Mouse (Mus musculus) urinary bladder, postnatal 10 days (tissue): ENCODE measurements around the gene C130074G19Rik.

Source experiments
- DNase-seq: peaks from one replicate; pipeline ENCODE4 v3.0.0; 2022; ENCODE audit warnings: low spot score

Gene C130074G19Rik

DNA sequence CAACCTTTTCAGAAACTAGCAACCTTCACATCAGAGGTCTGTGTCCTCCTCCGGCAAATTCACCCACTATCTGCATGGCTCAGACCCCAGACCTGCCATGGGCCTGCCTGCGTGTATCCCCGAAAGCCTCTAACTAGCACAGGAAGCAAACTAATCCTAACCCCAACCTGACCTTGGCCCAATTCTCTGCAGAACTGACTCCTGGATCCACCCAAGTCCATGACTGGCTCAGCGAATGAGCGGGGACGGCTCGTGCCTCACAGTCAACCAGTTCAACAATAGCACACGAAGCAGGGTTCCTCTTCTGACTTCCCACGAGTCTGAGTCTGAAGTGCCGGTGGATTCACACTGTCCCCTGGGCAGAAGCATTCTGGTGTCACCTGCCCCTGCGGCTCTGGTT is 9.1 kb downstream of the C130074G19Rik start:
- no peak for DNase-seq

DNA sequence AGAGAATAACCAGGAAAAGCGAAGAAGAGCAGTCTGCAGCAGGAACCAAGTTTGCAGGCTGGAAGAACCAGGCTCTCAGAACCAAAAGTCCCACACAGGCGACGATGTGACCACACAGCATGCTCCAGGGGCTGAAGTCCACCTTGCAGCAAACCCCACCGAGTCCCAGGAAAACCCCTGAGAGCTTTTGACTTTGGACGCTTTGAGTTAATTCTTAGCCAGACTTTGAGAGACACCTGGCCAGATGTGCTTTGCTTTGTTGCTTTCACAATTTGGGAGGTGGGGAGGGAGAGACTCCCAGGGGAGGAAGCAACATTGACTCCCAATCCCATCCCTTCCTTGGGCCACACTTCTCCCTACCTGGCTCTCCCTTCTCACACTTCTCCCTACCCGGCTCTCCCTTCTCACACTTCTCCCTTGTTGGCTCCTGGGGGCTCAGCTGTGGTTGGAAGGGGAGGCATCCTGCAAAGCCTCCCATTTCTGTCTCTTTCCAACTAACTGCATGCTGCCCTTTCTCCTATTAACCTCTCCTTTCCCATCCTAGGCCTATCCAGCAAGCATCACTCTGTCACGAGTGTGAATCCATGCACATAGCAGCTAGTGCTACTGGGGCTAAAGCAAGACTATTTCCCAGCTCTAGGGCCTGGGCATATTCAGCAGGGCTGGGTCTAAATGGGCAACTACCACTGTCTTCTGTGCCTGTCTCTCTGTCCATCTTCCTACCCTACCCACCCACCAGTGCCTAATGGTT is 10.8 kb downstream of the C130074G19Rik start:
- DNase-seq = no peak

DNA sequence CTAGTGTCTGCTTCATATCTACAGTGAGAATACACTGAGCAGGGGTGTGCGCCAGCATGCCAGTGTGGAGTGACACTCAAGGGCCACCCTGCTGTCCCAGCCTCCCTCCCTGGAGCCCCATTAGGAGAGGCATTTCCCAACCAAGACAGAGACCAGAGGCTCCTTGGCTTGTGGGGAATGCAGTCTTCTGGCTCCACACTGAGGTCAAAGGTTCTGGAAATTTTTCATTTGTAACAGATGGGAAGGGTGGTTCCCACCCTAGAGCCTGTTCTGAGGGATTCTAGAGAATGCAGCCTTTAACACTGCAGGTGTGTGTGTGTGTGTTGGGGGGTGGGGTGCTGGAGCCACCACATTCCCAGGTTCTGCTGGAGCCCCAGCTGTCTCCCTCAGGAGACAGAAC is 11.5 kb downstream of the C130074G19Rik start:
- no peak for DNase-seq

DNA sequence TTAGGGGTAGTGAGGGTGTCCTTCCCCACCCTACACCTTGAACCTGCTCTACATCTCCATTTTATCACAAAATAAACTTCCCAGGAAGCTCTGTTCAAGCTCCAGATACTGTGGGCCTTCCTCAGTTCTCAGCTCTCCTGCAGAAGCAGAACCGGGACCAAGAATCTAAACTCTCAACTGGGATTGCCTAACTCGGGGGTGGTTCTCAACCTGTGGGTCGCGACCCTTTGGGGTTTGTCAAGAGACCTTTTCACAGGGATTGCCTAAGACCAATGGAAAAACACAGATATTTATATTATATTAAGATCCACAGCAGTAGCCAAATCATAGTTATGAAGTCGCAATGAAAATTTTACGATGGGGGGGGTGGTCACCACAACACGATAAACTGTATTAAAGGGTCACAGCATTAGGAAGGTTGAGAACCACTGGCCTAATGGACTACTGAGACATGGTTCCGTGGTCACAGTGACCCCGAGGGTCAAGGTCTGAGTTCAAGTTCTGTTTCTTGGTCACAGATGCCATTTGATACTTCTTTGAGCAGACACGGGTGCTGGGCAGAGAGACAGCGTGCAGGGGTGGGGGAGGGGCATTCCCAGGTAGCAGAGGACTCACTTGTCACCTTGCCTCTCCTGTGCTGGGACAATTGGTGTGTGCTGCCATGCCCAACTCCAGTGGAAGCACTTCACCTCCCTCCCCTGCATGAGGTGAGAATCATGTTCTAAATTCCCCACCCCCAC is 12.2 kb downstream of the C130074G19Rik start:
- no peak for DNase-seq

DNA sequence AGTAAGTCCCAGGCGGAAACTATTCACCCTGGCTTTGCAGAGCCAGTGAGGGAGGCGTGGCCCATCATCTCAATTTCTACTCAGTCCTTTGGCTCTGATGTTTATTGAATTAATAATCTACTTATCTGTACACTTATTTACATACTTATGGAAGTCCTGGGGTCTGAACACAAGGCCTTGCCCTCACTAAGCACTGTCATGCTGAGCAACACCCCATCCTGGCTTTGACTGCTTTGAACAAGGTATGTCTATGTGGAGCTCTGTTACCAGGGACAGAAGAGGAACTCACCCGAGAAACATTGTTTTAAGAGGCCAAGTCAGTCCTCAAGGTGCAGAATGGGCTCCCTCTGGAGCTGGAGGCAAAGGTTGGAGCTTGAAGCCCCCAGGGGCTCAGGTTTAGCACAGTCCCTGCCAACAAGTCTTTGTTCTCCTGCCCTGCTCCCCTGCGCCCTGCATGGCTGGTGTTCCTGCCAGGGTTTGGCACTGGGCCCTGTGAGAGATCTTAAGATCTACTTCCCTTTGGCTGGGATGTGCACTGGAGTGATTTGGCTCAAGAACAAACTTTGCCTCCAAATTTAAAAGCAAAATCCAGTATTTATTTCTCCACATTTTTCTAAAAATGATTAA is 13.0 kb downstream of the C130074G19Rik start:
- DNase-seq = no peak

DNA sequence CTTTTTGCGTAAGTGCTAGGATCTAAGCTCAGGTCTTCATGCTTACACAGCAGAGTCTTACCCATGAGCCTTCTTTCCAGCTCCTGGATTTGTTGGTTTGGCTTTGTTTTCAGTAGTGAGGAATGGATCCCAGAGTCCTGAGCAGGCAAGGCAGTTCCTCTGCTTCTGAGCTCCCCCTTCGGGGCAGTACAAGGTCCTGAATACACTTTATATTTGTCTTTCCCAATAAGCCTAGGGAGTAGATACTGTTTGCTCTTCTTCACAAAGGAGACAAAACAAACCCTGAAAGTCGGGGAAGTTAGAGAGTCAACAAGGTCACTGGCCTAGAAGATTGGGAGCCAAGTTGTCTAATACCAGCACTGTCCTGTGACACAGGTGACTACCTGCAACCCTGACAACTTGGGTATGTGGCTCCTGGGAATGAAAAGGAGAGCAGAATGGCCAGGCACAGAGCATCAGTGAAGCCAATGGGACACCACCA is 15.3 kb downstream of the C130074G19Rik start:
- no peak for DNase-seq

DNA sequence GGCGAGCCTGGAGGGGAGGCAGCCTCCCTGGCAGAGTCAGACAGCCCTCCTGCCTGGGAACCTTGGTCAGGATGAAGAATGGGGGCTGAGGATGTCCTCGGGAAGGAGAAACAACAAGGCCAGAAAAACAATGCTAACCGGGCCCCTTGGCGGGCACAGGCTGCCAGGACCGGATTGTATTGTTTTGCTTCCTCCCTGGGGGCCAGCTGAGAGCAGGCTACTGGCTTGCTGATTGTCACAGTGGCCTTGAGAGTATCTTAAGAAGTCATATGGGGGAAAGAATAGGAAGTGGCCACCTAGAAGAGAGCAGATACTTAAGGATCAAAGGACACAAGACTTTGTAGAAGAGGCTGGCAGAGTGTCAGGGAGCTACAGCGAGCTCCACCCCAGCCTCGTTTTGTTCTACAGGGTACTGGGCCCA is 18.6 kb downstream of the C130074G19Rik start:
- DNase-seq = no peak

DNA sequence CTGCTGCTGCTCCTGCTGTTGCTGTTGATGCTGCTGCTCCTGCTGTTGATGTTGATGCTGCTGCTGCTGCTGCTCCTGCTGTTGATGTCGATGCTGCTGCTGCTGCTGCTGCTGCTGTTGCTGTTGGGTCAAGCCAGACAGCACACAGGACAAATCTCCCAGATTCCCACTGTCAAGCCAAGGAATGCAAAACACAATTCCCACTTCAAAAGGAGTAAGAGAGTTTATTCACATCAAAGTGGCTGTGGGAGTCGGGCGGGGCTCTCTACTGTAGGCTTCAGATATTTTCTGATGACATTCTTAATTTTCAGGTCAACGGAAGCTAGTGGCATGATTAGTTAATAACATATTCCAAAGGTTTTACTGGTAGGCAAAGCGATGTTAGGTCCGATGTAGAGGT is 20.4 kb downstream of the C130074G19Rik start:
- DNase-seq = no peak

DNA sequence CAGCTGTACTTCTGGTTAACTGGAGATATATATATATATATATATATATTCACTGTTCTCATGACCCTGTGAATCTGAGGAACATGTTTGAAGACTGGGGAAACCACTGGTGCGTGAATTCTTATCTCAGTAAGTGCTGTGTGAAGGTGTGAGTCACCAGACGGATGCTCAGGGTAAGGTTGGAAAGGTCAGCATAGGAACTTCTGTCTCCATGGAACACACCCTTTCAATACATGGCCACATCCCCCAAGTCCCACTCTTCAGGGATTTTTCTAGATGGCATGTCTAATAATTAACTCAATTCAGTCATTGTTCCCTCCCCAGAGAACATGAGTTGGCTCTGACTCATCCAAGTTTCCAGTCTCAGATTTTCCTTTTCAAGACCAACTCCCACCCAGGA is 21.5 kb downstream of the C130074G19Rik start:
- DNase-seq = no peak

DNA sequence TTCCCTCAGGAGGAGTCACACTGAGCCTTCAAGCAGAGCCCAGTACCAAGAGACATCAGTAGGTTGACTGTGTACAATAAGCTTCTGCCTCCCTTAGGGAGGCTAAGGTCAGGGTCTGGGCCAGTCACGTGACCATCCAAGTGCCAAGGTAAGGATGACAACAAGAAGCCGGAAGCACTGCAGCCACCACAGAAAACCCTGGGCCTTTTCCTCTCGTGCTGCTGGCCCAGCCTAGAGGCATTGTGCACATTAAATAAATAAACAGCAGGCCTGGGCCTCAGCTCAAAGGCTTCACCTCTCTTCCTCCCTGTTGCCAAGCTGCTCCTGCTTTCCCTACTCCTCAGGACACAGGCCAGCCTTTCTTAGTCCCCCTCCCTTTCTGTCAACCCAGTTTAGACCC is 22.7 kb downstream of the C130074G19Rik start:
- no peak for DNase-seq

DNA sequence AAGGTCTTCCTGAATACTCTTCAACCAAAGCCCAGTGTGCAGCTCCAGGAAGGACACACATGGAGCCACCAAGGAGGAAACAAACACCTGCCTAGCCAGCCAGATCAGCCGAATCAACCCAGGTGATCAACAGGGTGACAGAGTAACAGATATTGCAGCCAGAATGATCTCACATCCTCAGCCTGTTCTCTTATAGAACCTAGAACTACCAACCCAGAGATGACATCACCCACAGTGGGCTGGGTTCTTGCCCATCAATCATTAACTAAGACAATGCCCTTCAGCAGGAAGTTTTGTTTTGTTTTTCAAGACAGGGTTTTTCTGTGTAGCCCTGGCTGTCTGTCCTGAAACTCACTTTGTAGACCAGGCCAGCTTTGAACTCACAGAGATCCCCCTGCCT is 24.8 kb downstream of the C130074G19Rik start:
- no peak for DNase-seq

DNA sequence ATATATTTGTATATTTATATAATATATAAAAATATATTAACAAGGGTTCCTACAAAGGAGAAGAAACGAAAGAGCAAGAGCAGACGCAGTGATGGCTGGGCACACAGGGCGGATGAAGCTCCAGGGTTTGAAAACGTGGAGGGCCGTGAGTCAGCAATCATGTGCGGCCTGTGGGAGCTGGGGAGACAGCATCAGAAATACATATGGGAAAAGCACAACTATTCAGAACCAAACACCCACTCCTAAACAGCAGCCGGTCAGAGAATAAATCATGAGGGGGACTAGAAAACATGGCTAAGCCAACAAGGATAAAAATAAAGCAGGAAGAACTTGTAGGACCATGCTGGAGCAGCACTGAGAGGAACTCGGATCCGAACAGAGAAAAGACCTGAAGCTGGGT is 25.8 kb downstream of the C130074G19Rik start:
- no peak for DNase-seq

DNA sequence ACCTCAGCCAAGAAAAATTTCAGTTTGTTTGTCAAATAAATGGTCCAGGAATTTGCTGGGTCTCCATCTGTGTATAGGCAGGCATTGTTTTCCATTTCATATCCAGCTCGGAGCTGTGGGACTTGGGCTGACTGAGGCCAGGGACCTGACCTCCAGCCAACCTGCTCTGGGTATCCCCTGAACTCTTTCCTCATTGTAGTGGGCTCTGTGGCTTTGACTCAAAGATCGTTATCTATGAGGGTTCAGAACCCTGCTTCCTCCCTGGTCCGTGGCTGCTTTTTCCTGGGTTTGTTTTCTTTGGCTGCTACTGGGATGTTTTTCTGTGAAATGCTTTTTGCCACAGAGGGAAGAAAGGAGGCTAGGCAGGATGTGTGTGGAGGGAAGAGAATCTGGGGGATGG is 29.1 kb downstream of the C130074G19Rik start:
- no peak for DNase-seq

DNA sequence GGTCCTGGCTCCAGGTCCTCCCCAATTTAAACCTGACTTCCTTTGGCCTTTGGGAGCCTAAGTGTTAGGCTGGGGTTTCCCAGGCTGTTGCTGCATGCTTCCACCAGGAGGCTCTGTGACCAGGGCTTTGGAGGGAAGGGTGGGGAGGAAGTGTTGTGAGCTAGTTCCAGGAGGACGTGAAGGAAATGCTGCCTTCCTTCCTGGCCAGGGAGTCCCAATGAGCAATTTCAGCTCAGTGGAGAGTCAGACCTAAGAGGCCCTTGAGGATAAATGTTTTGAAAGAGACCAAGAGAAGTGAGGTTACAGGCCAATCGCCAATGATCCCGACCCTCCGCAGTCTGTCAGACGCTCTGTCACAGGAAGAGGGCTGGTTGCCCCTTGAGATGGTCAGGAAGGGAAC is 29.7 kb downstream of the C130074G19Rik start:
- DNase-seq = no peak

DNA sequence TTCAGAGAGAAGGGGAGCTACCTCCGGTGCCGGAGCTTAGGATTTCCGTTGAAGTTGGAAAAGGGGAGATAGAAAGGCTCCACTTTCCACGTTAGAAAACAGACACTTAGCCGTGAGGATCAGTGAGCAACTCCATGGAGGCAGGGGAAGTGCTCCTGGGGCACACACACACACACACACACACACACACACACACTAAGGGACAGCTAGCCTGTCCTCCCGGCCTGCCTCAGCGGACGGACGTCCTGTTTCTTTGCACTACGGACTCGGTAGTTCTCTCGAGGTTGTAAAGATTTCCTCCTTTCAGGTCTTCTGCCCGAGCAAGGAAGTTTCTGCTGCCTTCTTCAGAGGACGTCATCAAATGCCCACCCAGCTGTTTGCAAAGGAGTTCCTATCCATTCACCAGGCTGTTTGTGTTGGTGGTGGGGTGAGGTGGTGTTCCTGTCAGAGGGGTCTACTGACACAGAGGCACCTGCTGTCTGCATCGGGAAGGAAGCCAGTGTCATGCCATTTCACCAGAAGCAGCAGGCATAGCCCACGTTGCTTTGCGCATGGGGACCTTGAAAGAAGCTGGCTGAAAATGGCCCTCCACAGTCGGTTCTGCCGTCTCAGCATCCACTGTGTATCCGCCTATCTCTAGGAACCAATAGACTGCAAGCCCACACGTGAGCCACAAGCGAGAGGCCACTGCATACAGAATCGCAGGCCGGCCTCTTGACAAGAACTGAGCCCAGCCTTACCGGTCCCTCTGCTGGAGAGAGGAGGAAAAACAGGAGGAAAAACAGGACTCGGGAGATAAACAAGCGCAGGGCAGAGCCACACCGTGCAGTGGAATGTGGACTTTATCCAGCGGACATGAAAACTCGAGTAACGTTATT is 31.0 kb downstream of the C130074G19Rik start:
- no peak for DNase-seq

DNA sequence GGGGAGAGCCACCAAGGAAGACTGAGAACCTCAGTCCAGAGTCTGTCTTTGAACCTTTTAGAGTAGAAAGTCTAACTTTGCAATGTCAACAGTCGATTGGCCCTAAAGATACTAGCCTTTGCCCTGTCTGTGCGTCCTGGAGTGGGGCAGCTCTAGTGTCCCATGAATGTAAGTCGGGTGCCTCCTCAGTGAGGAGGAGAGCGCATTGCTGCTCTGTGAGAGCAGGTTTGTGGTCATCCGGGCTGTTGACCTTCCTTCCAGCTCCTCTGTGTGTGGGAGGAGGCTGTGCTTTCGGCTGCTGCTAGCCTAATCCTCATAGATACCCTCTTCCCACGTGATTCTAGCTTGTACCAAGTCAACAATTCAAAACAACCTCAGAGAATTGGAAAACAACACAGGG is 31.9 kb downstream of the C130074G19Rik start:
- DNase-seq = no peak

DNA sequence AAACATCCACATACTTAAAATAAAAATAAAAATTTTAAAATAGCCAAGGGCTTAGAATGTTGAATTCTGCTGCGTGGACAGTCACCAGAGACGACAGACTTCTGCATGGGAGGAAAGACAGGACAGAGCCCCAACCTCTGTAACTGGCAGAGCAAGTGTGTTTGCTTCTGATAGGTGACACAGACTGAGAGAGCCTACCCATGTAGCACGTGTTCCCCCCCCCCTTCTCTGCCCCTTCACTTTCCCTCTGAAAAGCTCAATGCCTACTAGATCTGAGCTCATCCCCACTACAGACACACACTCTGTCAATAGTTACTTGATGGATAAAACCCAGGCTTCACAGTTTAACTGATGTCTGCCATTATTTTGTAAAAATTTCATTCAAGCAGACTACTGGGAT is 36.0 kb downstream of the C130074G19Rik start:
- no peak for DNase-seq

DNA sequence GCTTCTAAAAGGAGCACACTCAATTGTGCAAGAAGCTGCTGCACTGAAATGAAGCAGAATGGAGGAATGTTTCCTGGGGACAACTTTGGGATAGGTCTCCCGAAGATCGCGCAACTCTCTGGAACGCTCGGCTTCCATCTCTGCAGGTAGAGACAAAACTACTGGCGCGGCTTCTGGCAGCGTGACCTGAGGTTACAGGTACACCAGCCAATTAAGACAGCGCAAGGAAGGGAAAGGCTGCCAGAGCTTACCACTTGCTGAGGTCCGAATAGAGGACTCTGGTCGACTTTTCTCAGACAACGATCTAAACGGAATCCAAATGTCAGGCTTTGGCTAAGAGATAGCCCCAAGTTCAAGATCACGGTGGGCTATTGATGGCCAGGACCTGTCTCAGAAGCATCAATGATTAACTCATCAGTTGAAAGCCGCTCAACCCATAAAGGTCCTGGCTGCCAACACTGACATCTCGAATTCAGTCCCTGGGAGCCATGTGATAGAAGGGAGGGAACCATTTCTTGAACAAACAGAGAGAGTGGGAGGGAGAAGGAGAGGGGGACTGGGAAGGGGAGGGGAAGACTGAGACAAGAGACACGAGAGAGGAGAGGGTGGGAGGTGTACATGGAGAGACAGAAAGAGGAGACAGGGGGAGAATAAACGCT is 36.8 kb downstream of the C130074G19Rik start, which contains the start of gene Marc2:
Gene Marc2, minus strand, starts transcription at position 360 of the 659 bp plus-strand sequence.
- no peak for DNase-seq

DNA sequence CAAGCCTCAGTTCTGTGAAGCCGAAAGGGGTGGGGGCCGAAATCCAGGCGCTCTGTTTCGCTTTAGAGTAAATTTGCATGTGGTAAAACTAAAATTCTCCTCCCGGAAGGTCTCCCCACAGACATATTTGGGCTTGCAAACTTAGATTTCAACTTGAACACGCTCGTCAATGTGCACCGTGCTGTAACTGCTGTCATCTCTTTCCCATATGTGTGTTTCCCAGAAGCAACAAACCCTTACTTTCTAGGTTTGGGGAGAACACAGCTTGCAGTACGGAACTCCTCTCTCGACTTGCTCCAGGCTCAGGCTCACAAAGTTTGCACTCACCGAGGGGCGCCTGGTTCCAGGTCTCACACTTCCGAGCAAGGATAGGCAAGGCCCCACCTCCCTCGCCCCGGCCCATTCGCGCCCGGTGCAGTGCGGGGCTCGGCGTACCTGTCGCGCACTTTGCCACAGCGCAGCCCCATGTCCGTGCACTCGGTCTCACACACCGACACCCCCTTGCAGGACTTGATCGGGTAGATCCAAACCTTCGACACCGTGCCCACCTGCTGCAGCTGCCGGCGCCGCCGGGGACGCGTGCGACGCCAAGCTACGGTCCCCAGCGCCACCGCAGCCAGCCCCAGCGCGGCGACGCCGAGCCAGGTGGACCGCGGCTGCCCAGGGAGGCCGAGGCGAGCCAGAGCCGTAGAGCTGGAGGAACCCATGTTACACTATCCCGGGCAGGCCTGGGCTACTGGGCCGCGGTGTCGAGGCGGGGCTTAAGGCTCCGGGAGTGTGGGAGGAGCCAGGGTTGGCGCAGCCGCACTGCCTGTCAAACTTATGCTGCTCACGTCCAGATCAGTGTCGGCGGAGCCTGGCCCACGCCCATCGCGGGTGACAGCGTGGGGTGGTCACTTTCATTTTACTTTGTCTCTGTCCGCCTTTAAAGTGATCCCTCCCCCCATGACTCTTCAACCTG is 37.6 kb downstream of the C130074G19Rik start:
- DNase-seq = peak; percentile 60
